Mouse (Mus musculus): Measurements from ENCODE around the gene Gm9758. TPM values are rescaled to one million over a fixed set of nuclear protein-coding genes. Genes with fewer than 3 reads are reported as not detected.
"Not testable (repeated sequence)": the region's sequence is repeated elsewhere in the genome, so short reads cannot be mapped to it uniquely, and the experiment has no call there.

The Gm9758 gene
- polyA plus RNA-seq, 1 experiment from 2014 or later: not detected

DNA sequence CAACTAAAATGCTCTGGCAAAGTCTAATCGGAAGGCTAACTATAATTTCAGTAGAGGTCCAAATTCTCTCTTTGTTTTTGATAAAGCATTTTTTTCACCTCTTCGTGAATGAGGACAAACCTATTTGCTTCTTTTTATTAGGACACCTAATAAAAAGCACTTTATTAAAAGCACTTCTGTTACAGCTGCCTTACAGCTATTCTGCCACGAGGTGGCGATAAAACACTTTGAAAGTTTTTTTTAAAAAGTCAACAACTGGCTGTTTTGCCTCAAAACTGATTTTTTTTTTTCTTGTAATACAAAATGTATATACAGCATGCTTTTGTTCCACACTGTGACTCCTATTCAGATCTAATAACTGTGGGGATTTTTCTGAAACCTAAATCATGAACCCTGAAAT is 12.3 kb upstream of the Gm9758 start:
- not testable (repeated sequence) for H3K9me3 ChIP-seq; H3K27ac ChIP-seq; H3K4me2 ChIP-seq; H3K27me3 ChIP-seq; H3K4me1 ChIP-seq; H3K4me3 ChIP-seq (replicated peaks); H3K9ac ChIP-seq; ATAC-seq (ENCODE audit: low FRiP score); H3K36me3 ChIP-seq (replicated peaks)
- WGBS: 31% methylated on average over 4 of the region's 4 CpGs

DNA sequence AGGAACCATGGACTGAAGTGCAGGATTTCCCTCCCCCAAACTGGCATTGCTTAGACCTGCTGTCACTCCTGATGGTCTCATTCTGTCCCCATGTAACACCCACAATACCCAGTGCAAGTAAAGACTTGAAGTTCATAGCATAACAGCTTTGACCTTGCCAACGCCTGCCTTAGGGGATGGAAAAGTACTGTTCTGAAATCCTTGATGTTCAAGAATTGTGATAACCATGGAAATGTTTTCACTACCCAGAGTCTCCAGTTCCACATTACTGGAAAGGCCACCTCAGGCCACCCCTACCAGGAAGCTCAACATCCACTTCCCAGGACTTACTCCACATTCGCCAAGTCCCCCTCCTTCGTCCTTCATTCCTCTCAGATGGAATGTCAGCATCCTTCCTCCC is 338 bp downstream of the Gm9758 start:
- WGBS: 75% methylated on average over 2 of the region's 3 CpGs

DNA sequence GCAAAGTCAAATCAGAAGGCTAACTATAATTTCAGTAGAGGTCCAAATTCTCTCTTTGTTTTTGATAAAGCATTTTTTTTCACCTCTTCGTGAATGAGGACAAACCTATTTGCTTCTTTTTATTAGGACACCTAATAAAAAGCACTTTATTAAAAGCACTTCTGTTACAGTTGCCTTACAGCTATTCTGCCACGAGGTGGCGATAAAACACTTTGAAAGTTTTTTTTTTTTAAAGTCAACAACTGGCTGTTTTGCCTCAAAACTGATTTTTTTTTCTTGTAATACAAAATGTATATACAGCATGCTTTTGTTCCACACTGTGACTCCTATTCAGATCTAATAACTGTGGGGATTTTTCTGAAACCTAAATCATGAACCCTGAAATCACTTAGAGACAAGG is 11.2 kb downstream of the Gm9758 start:
- not testable (repeated sequence) for H3K9ac ChIP-seq; H3K27me3 ChIP-seq; ATAC-seq (ENCODE audit: low FRiP score); H3K36me3 ChIP-seq (replicated peaks); H3K4me2 ChIP-seq; H3K4me3 ChIP-seq (replicated peaks); H3K4me1 ChIP-seq; H3K27ac ChIP-seq
- peaks cover 11% of the 10 kb centered on the region for H3K9me3 ChIP-seq
- WGBS: 20% methylated on average over 3 of the region's 3 CpGs

More for the DNA sequence above, 338 bp downstream of the Gm9758 start:
- not testable (repeated sequence) for H3K4me1 ChIP-seq; H3K27ac ChIP-seq; H3K36me3 ChIP-seq (replicated peaks); H3K9ac ChIP-seq; H3K27me3 ChIP-seq; ATAC-seq (ENCODE audit: low FRiP score); H3K4me3 ChIP-seq (replicated peaks); H3K9me3 ChIP-seq; H3K4me2 ChIP-seq

DNA sequence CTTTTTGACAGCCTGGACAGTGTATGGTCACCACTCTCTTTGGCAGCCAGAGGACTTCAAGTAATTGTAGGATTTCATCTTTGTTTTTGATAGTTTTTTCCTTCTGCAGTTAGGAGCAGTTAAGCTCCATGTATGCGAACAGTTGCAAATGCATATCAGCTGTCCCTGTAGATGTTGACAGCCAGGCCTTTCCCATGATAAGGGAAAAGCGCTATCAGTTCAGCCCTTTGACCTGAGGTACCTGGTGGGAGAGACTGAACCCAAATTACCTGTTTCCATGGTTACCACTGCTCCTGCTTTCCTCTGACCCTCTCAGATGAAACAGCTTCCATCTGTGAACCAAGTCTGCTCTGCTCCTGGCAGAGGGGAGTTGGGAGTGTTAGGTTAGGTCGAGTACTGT is 22.5 kb downstream of the Gm9758 start:
- no peak overlapping the region for H3K27ac ChIP-seq
- no peak overlapping the region for H3K4me2 ChIP-seq
- peaks cover 7% of the 10 kb centered on the region; the same call in 1 of the 2 replicates for H3K9me3 ChIP-seq
- no peak for ATAC-seq (ENCODE audit: low FRiP score)
- no peak overlapping the region for H3K4me3 ChIP-seq (replicated peaks)
- H3K36me3 ChIP-seq (replicated peaks): no peaks in the 10 kb centered on the region
- H3K4me1 ChIP-seq: no peaks in the 10 kb centered on the region
- no peak overlapping the region for H3K9ac ChIP-seq
- no peaks in the 10 kb centered on the region for H3K27me3 ChIP-seq
- WGBS: 81% methylated on average over 3 of the region's 3 CpGs

DNA sequence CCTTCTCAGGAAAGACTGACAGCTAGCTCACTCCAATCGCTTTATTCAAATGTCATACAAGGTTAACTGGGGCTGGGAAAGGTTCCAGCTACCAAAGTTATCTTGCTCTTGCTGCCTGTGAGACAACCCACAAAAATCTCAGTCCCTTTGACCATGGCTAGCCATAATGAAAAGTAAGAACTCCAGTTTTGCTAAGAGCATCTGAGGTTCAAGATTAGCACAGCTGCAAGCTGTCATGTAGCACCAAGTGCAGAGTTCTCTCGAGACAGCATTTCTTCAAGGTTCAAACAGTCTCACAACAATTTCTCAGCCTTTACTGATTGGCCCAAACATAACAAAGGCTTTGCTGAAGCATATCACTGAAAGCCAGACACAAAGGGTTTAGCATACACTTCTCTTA is 29.4 kb downstream of the Gm9758 start:
- not testable (repeated sequence) for H3K9me3 ChIP-seq; H3K4me1 ChIP-seq; H3K27me3 ChIP-seq; H3K36me3 ChIP-seq (replicated peaks); H3K9ac ChIP-seq; H3K4me3 ChIP-seq (replicated peaks); H3K4me2 ChIP-seq; H3K27ac ChIP-seq; ATAC-seq (ENCODE audit: low FRiP score)
- 73% methylated on average over 2 of the region's 2 CpGs for WGBS

Other genes with a start within 250 kb of the Gm9758 start
- gene Speer4e, start 23.5 kb upstream of the Gm9758 start, polyA plus RNA-seq (2016; fragmentation: Nextera tagmentation; extraction: Ambion mirVana): not detected in 2 replicates
- not detected in 2 replicates for gene Gm10354, start 64.0 kb upstream of the Gm9758 start, polyA plus RNA-seq (2016; fragmentation: Nextera tagmentation; extraction: Ambion mirVana)
- not detected in 2 replicates for gene Gm17019, start 118.1 kb upstream of the Gm9758 start, polyA plus RNA-seq (2016; fragmentation: Nextera tagmentation; extraction: Ambion mirVana)

Measured in forebrain, embryonic 12.5 days (tissue).